Mouse (Mus musculus): Measurements from ENCODE around the gene Prepl.

- TF ChIP-seq CTCF (IDR thresholded peaks at IDR 0.05; ENCODE audit: insufficient read depth, low read depth, low read length) (no peak), POLR2A (IDR thresholded peaks at IDR 0.05; ENCODE audit: insufficient read depth, low read depth, low read length) (no peak)
Observed at GRCm38 (mm10) chr17:85103310-85103709, 13.3 kb upstream of the Prepl start.

Measured in olfactory bulb, adult 2 months (tissue).